Mouse (Mus musculus) limb, embryonic 10.5 days (tissue): ENCODE data around the gene 4930519G04Rik. TPM values are rescaled to one million over a fixed set of nuclear protein-coding genes. Genes with fewer than 3 reads are reported as not detected.
"Not testable (repeated sequence)": the region's sequence is repeated elsewhere in the genome, so short reads cannot be mapped to it uniquely, and the experiment has no call there.

ENCODE experiments used
- DNase-seq: peaks from one replicate; pipeline ENCODE4 v3.0.0-alpha.2; 2017; ENCODE audit warnings: low spot score
- H3K27ac ChIP-seq: fragments of 300-500 bp; sonication (generic); 2 replicates; pipeline ENCODE4 v1.5.1; 2016; ENCODE audit warnings: mild to moderate bottlenecking
- H3K27me3 ChIP-seq: fragments of 300-500 bp; sonication (generic); 2 replicates; pipeline ENCODE4 v1.6.1; 2016; ENCODE audit warnings: low read depth, mild to moderate bottlenecking; ENCODE audit not compliant: poor library complexity, severe bottlenecking
- H3K36me3 ChIP-seq: fragments of 300-500 bp; sonication (generic); 2 replicates; pipeline ENCODE4 v1.6.1; 2016; ENCODE audit warnings: mild to moderate bottlenecking, moderate library complexity
- H3K4me1 ChIP-seq: fragments of 300-500 bp; sonication (generic); 2 replicates; pipeline ENCODE4 v1.6.1; 2016
- H3K4me3 ChIP-seq: fragments of 300-500 bp; sonication (generic); 2 replicates; pipeline ENCODE4 v1.5.1; 2016; ENCODE audit warnings: mild to moderate bottlenecking, moderate library complexity
- H3K9me3 ChIP-seq: fragments of 300-500 bp; sonication (generic); replicated peaks from 2 replicates; pipeline ENCODE4 v1.6.1; 2016; ENCODE audit warnings: mild to moderate bottlenecking
- WGBS: fragments of 180-500 bp; shearing (Covaris S2); methylation state at CpG from one replicate; pipeline ENCODE4 v1.1.7; 2016; 5-methylcytosine and 5-hydroxymethylcytosine counted together
- polyA plus RNA-seq: library from polyadenylated mRNA; unstranded; fragments of >200 nt; fragmentation: Nextera tagmentation; extraction: Ambion mirVana; gene quantifications from 2 replicates; pipeline ENCODE4 v1.2.1, GENCODE M21; 2016

Gene 4930519G04Rik
- polyA plus RNA-seq, 1 experiment from 2014 or later = not detected

DNA sequence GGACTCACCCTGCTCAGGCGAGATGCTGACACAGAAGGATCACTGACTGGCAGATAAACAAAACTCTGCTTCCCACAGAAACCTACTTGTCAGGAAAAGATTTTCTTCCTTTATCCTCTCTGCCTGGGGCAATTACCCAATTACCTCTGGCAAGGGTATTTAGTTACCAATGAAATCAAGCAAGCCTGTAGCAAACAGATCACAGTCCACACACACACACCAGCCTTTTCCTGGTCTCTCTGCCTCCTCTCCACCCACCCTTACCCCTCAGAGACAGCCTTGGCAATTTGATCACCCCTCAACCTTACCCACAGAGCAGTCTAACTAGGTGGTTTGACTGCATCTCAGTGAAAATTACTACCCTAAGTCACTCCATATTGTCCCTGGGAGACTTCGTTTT lies 35.5 kb downstream of the 4930519G04Rik start:
- H3K27me3 ChIP-seq = no peaks in the 10 kb centered on the region
- no peaks in the 10 kb centered on the region for H3K9me3 ChIP-seq
- DNase-seq = no peak
- H3K27ac ChIP-seq = no peak overlapping the region
- H3K4me3 ChIP-seq = no peak overlapping the region
- H3K36me3 ChIP-seq = no peaks in the 10 kb centered on the region
- 90% methylated on average over 2 of the region's 2 CpGs for WGBS
- no peaks in the 10 kb centered on the region for H3K4me1 ChIP-seq

DNA sequence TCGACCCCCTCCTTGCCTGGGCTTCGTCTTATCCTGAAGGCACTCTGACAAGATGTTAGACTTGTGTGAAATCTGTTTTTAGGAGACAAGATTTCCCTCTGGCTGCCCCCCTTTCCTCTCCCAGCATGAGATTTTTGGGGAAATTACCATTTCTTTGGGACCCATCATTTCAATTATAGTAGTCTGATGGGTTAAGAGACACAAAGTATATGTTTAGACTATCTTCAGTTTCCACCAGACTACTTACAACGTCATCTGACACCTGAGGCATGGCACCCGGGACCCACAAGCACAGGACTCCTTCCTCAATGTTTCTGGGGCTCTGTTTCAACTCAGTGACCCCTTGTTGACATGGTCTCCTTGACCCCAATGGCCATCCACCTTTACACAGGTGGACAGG lies 42.1 kb downstream of the 4930519G04Rik start:
- H3K4me1 ChIP-seq = peaks cover 13% of the 10 kb centered on the region

DNA sequence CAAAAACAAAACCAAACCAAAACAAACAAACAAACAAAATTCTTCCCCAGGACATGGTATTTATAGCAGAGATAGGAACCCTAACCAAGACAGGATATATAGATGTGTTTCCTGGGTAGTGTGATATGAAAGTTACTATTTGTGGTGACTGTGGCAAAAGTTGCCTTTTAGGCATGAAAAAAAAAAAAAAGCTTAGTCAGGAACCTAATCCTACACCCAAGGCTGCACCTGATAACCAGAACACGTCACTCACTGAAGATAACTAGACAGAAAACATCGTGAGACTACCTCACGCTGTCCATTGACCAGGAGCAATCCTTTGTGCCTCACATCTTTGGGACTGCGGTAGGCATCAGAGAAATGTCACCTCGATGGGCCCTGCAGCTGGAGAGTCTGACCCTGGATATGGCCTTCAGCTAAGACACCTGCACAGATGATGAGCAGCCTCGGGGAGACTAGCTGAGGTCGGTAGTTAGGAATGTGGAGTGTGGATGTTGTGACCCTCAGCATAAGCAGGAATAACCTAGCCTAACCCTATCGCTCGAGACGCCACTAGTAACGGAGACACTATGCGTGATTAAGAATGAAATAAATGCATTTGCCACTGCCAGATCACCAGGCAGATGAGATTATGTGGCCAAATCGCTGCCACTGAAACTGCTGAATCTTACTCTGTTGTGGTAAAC lies 43.4 kb downstream of the 4930519G04Rik start, which contains the start of gene Oasl2:
TSS of gene Oasl2 (plus strand) at position 249 of the 686 bp plus-strand sequence.
- Histone ChIP-seq H3K27me3 (no peaks in the 10 kb centered on the region), H3K4me1 (peaks cover 13% of the 10 kb centered on the region), H3K27ac (peak within 1 kb of the TSS; percentile 63), H3K36me3 (no peaks in the 10 kb centered on the region), H3K9me3 (no peaks in the 10 kb centered on the region), H3K4me3 (peak within 1 kb of the TSS; percentile 26; the same call in 1 of the 2 replicates)
- DNase-seq = no peak
- WGBS = 75% methylated on average over 13 of the region's 13 CpGs

More for the DNA sequence above, 42.1 kb downstream of the 4930519G04Rik start:
- H3K36me3 ChIP-seq = no peaks in the 10 kb centered on the region
- H3K27ac ChIP-seq = no peak overlapping the region
- H3K27me3 ChIP-seq = no peaks in the 10 kb centered on the region
- H3K9me3 ChIP-seq = no peaks in the 10 kb centered on the region
- H3K4me3 ChIP-seq = no peak overlapping the region
- 91% methylated on average over 4 of the region's 4 CpGs for WGBS
- no peak for DNase-seq

DNA sequence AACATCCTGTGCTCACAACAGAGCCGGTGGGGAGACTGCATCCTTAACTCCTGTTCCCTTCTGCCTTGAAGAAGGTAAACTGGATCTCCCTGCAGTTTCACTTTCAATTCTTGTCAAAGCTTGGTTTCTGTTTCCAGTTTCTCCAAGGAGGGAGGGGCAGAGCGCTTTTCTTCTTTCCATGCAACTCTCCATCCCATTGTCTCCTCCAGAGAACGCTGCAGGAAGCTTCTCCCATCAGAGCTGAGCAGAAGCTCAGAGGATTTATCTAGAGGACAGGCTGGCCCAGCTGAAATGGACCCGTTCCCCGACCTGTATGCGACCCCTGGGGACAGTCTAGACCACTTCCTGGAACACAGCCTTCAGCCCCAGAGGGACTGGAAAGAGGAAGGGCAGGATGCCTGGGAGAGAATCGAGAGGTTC lies 43.9 kb downstream of the 4930519G04Rik start:
- Histone ChIP-seq H3K4me1 (peaks cover 13% of the 10 kb centered on the region), H3K27me3 (no peaks in the 10 kb centered on the region), H3K9me3 (no peaks in the 10 kb centered on the region), H3K36me3 (no peaks in the 10 kb centered on the region), H3K27ac (peak overlapping the region; percentile 63), H3K4me3 (peak overlapping the region; percentile 26; the same call in 1 of the 2 replicates)
- 19% methylated on average over 7 of the region's 7 CpGs for WGBS
- DNase-seq = no peak

DNA sequence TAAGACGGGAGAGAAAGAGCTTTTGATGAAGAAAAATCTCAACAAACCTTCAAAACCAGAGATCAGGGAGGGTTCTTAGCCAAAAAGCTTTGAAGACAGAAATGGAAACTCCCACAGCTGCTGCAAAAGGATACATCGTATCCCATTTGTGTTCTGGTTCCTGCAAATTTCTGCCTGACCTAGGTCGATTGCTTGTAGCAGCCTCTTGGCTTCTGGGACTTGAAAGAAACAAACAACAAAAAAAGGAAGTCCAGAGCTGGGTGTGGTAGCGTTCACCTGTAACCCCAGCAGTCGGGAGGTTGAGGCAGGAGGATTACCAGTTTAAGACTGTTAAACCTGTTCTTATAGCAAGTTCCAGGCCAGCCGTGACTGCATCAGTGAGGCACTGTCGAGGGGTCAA lies 45.4 kb downstream of the 4930519G04Rik start:
- WGBS = 83% methylated on average over 7 of the region's 7 CpGs
- H3K36me3 ChIP-seq = no peaks in the 10 kb centered on the region
- no peaks in the 10 kb centered on the region for H3K9me3 ChIP-seq
- no peak overlapping the region for H3K4me3 ChIP-seq
- no peak for DNase-seq
- H3K27me3 ChIP-seq = no peaks in the 10 kb centered on the region
- H3K27ac ChIP-seq = no peak overlapping the region
- peaks cover 13% of the 10 kb centered on the region for H3K4me1 ChIP-seq

DNA sequence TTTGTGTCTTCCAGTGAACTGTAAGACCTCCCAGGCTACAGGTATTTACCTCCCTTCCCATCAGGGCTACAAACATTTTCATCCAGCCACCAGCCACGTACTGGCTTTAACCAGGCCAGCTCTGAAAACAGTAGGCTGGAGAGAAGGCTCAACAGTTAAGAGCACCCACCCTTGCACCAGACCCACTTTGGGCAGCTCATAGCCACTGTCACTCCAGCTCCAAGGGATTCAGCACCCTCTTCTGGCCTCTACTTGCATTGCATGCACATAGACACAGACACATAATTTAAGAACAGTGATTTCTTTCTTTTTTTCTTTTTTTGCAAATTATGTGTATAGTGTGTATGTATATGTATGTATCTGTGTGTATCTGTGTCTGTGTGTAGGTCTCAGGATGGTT lies 48.9 kb downstream of the 4930519G04Rik start:
- WGBS = 33% methylated on average over 1 of the region's 1 CpGs
- peaks cover 15% of the 10 kb centered on the region for H3K4me1 ChIP-seq
- H3K4me3 ChIP-seq = no peak overlapping the region
- no peaks in the 10 kb centered on the region for H3K9me3 ChIP-seq
- peak; percentile 57 for DNase-seq
- no peaks in the 10 kb centered on the region for H3K36me3 ChIP-seq
- H3K27ac ChIP-seq = no peak overlapping the region
- H3K27me3 ChIP-seq = no peaks in the 10 kb centered on the region

DNA sequence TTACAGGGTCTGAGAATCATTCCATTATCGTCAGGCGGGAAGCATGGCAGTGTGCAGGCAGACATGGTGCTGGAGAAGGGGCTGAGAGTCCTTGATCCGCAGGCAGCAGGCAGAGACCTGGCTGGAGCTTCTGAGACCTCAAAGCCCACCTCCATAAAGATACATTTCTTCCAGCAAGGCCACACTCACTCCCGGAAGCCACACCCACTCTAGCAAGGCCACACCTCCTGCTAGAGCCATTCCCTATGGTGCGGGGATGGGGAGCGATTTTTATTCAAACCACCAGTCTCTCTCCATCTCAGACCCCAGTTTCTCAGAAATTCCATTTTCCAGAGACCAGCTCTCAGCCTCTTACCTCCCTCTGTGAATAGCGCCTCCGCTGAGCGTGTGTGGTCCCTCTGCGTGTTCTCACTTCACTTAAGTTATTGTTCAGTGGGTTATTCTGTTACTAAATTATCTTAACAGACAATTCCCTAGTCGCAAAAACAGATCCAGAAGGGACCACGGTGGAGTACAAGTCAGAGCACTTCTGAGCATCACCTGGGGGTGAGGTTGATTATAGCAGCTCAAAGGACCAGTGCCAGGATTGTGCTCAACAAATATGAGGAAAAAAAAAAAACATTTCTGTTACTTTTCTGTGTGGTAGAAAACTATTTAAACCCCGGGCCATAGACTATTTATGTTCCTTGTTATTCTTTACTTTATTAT lies 55.3 kb downstream of the 4930519G04Rik start:
- no peak overlapping the region for H3K4me3 ChIP-seq
- no peaks in the 10 kb centered on the region for H3K36me3 ChIP-seq
- no peaks in the 10 kb centered on the region for H3K27me3 ChIP-seq
- DNase-seq = no peak
- peaks cover 13% of the 10 kb centered on the region for H3K4me1 ChIP-seq
- WGBS = 56% methylated on average over 13 of the region's 13 CpGs
- H3K27ac ChIP-seq = no peak overlapping the region
- no peaks in the 10 kb centered on the region for H3K9me3 ChIP-seq

DNA sequence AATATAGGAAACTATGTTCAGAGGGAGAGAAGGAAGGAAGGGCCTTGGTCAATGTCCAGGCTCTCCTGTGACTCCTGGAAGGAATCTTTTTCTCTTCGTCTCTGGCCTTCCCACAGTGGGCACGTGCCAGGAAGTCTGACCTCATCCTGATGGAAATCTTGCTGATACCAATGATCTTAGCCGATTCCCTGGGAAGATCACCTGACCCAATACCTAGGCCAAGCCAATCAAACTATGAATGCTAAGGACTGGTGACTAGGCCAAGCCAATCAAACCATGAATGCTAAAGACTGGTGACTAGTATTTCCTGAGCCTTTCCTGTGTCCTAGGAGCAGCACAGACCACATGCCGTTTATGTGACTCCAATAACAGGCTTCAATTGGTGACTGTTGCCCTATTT lies 60.2 kb downstream of the 4930519G04Rik start:
- Histone ChIP-seq H3K4me1 (peaks cover 11% of the 10 kb centered on the region), H3K27ac (no peak overlapping the region), H3K9me3 (no peaks in the 10 kb centered on the region), H3K4me3 (no peak overlapping the region), H3K36me3 (no peaks in the 10 kb centered on the region), H3K27me3 (no peaks in the 10 kb centered on the region)
- no peak for DNase-seq
- WGBS = 77% methylated on average over 4 of the region's 4 CpGs

DNA sequence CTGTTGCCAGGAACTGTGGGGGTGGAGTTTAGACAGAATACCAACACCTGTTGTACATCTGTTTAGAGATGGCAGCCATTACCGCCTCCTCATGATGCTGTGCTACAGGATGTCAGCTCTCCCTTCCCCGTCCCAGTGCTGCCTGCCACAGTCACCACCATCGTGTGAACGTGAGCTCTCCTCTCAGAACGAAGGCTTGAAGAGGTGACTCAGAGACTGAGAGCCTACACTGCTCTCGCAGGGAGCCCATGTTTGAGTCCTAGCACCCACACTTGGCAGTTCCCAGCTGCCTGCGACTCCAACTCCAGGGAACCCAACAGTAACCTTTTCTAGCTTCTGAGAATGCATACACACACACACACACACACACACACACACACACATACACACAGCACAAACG lies 61.4 kb downstream of the 4930519G04Rik start:
- H3K4me1 ChIP-seq = peaks cover 9% of the 10 kb centered on the region
- H3K4me3 ChIP-seq = no peak overlapping the region
- WGBS = 77% methylated on average over 8 of the region's 8 CpGs
- H3K36me3 ChIP-seq = no peaks in the 10 kb centered on the region
- H3K9me3 ChIP-seq = no peaks in the 10 kb centered on the region
- peak overlapping the region; percentile 2; the same call in 1 of the 2 replicates for H3K27ac ChIP-seq
- no peak for DNase-seq
- H3K27me3 ChIP-seq = no peaks in the 10 kb centered on the region

DNA sequence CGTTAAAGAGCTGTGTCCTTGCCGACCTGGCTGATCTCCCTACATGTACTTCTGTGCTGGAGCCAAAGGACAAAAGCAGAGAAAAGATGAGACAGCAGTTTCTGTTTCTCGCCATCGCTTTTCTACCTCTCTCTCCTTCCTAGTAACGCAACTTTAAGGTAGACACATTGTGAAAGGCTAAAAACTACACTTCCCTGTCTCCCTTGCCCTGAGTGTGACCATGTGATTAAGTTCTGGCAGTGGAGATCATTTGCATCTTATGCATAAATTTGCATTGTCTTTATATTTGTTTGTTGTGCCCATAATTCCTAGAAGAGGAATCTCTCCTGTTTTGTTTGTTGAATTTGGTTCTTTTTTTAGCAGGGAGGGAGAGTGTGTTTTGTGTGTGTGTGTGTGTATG lies 62.4 kb downstream of the 4930519G04Rik start:
- DNase-seq = no peak
- Histone ChIP-seq H3K36me3 (no peaks in the 10 kb centered on the region), H3K9me3 (no peaks in the 10 kb centered on the region), H3K4me3 (no peak overlapping the region), H3K27ac (no peak overlapping the region), H3K4me1 (peaks cover 9% of the 10 kb centered on the region), H3K27me3 (no peaks in the 10 kb centered on the region)
- WGBS = 85% methylated on average over 5 of the region's 5 CpGs

DNA sequence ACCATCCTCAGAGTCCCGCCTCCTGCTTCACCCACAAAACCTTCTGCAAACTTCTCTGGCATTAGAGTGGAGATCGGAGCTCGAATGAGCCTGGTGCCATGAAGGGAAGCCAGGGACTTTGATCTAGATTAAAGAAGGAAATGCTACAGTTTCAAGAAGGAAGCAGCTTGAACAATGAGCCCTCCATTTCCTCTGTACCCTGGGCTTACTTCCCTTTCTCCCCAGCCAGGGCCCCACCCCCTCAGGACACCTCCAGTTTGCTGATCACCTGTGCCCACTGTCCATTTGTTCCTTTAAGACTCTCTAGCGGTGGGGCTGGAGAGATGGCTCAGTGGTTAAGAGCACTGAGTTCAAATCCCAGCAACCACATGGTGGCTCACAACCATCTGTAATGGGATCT lies 63.3 kb downstream of the 4930519G04Rik start:
- no peak overlapping the region for H3K4me3 ChIP-seq
- no peak overlapping the region for H3K27ac ChIP-seq
- no peaks in the 10 kb centered on the region for H3K36me3 ChIP-seq
- no peaks in the 10 kb centered on the region for H3K27me3 ChIP-seq
- DNase-seq = no peak
- H3K4me1 ChIP-seq = peaks cover 11% of the 10 kb centered on the region
- 84% methylated on average over 4 of the region's 4 CpGs for WGBS
- no peaks in the 10 kb centered on the region for H3K9me3 ChIP-seq

DNA sequence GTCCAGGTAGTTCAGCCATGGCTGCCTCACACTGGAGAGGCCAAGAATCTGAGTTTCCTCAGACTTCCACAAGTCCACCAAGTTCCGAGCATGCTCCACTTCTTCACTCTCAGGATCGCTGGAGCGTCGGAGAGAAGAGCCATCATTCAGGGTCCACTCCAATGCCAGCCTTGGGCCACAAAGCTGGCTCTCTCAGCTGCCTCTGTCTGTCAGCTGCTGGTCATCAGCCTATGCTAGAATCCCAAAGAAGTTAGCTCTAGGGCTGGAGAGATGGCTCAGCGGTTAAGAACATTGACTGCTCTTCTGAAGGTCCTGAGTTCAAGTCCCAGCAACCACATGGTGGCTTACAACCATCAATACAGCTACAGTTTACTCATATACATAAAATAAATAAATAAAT lies 63.9 kb downstream of the 4930519G04Rik start:
- H3K4me1 ChIP-seq = peaks cover 15% of the 10 kb centered on the region
- not testable (repeated sequence) for H3K9me3 ChIP-seq, H3K27me3 ChIP-seq, H3K36me3 ChIP-seq, H3K27ac ChIP-seq, DNase-seq, H3K4me3 ChIP-seq
- 95% methylated on average over 5 of the region's 5 CpGs for WGBS

DNA sequence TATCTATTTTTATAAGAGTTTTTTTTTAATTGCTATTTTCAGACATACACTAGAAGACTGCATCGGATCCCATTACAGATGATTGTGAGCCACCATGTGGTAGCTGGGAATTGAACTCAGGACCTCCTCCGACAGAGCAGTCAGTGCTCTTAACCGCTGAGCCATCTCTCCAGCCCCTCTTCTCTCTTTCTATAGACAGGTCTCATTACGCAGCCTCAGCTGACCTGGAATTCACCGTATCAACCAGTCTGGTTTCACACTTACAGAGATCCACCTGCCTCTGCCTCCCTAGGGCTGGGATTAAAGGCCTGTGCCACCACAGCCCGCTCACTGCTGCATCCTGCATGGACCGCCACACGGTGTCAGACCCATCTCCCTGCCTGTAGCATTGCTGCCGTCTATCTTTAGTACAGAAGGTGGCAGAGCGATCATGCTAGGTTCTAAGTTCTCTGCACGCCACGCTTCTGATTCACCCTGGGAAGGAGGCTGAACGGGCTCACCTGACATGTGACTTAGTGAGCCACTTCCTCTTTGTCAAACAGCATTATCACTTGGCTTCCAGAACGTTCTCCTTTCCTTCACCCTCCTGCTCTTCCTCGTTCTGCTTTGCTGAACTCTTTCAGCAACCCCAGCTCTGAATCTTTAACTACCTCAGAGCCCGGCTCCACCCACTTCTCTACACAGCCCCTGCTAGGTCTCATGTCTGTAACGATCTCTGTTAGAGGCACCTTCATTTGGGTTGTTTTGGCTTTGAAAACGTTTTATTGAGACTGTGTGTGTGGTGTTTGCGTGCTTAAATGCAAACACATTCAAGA lies 68.3 kb downstream of the 4930519G04Rik start:
- 81% methylated on average over 19 of the region's 19 CpGs for WGBS
- H3K36me3 ChIP-seq = no peaks in the 10 kb centered on the region
- no peaks in the 10 kb centered on the region for H3K27me3 ChIP-seq
- H3K4me3 ChIP-seq = no peak overlapping the region
- no peaks in the 10 kb centered on the region for H3K9me3 ChIP-seq
- H3K4me1 ChIP-seq = peaks cover 13% of the 10 kb centered on the region
- no peak overlapping the region for H3K27ac ChIP-seq
- DNase-seq = no peak
